Mouse (Mus musculus) natural killer cell, adult 2 months (primary cell): ENCODE results near the gene Batf3.

Experiments used
- DNase-seq, 2 experiments: peaks; one replicate each; pipeline ENCODE4 v3.0.0; 2022; ENCODE audit warnings: low spot score in 2 of 2

The Batf3 gene

GRCm38 (mm10) chr1:191086304-191086878 lies 11.3 kb upstream of the Batf3 start:
- no peak for DNase-seq

- no peak for DNase-seq
Measured at GRCm38 (mm10) chr1:191086960-191087359, 10.7 kb upstream of the Batf3 start.

- DNase-seq = no peak
Measured at GRCm38 (mm10) chr1:191087955-191088354, 9.7 kb upstream of the Batf3 start.

GRCm38 (mm10) chr1:191089355-191089754 lies 8.3 kb upstream of the Batf3 start:
- no peak for DNase-seq

- no peak for DNase-seq
Measured at GRCm38 (mm10) chr1:191092050-191092449, 5.6 kb upstream of the Batf3 start.

- DNase-seq = no peak
Measured at GRCm38 (mm10) chr1:191093578-191093977, 4.1 kb upstream of the Batf3 start.

- DNase-seq = no peak
Measured at GRCm38 (mm10) chr1:191095019-191095418, 2.6 kb upstream of the Batf3 start.

- DNase-seq = peak in 1 of 2 experiments; percentile 14
Measured at GRCm38 (mm10) chr1:191096871-191097681, 571 bp upstream of the Batf3 start.

- no peak for DNase-seq
Measured at GRCm38 (mm10) chr1:191099114-191099513, 1.5 kb downstream of the Batf3 start.

- DNase-seq = no peak
Measured at GRCm38 (mm10) chr1:191099772-191100291, 2.2 kb downstream of the Batf3 start.

- peak; percentile 39 to 51 for DNase-seq
Measured at GRCm38 (mm10) chr1:191102730-191103370, 5.2 kb downstream of the Batf3 start.

GRCm38 (mm10) chr1:191105246-191105645 lies 7.6 kb downstream of the Batf3 start:
- no peak for DNase-seq

- DNase-seq = no peak
Measured at GRCm38 (mm10) chr1:191107306-191107705, 9.7 kb downstream of the Batf3 start.

- no peak for DNase-seq
Measured at GRCm38 (mm10) chr1:191109907-191110306, 12.3 kb downstream of the Batf3 start.

GRCm38 (mm10) chr1:191111146-191111545 lies 13.5 kb downstream of the Batf3 start:
- peak; percentile 32 to 51 for DNase-seq

- no peak for DNase-seq
Measured at GRCm38 (mm10) chr1:191114868-191115267, 17.2 kb downstream of the Batf3 start.

- DNase-seq = no peak
Measured at GRCm38 (mm10) chr1:191115514-191116238, 18.0 kb downstream of the Batf3 start.

GRCm38 (mm10) chr1:191122744-191123143 lies 25.1 kb downstream of the Batf3 start:
- no peak for DNase-seq

GRCm38 (mm10) chr1:191123696-191124095 lies 26.0 kb downstream of the Batf3 start:
- no peak for DNase-seq

GRCm38 (mm10) chr1:191124288-191124687 lies 26.6 kb downstream of the Batf3 start:
- peak in 1 of 2 experiments; percentile 15 for DNase-seq

GRCm38 (mm10) chr1:191125811-191126638 lies 28.4 kb downstream of the Batf3 start:
- DNase-seq = peak; percentile 43 to 66
